Mouse (Mus musculus) CH12.LX (cell line): ENCODE data around the gene Tmem229b.

ENCODE experiments used
- BHLHE40 ChIP-seq: IDR thresholded peaks from 2 replicates; pipeline ENCODE4 v1.6.1; 2011; ENCODE audit warnings: mild to moderate bottlenecking, low read depth, low read length, improper control_type of control experiment
- CTCF ChIP-seq, 2 experiments: IDR thresholded peaks in 1 of 2; conservative IDR thresholded peaks in 1 of 2; 2 replicates each; pipeline ENCODE4 v1.5.1; 2011 to 2012; ENCODE audit warnings: low read depth in 2 of 2, low read length in 2 of 2, improper control_type of control experiment in 1 of 2, inconsistent platforms in 1 of 2, mild to moderate bottlenecking in 1 of 2, moderate library complexity in 1 of 2
- ETS1 ChIP-seq: conservative IDR thresholded peaks from 2 replicates; pipeline ENCODE4 v1.6.1; 2012; ENCODE audit warnings: low read depth, mild to moderate bottlenecking, inconsistent platforms, low read length, improper control_type of control experiment, moderate library complexity
- USF2 ChIP-seq: conservative IDR thresholded peaks from 2 replicates; pipeline ENCODE4 v1.6.1; 2011; ENCODE audit warnings: low read depth, low read length, improper control_type of control experiment
- ZKSCAN1 ChIP-seq: IDR thresholded peaks from 2 replicates; pipeline ENCODE4 v1.6.1; 2012; ENCODE audit warnings: low read depth, inconsistent platforms, low read length, improper control_type of control experiment, borderline replicate concordance

GRCm38 (mm10) chr12:79022882-79023281 lies 15.5 kb upstream of the Tmem229b start:
- TF ChIP-seq BHLHE40 (no peak), USF2 (no peak), ETS1 (no peak), ZKSCAN1 (no peak), CTCF (conservative IDR thresholded peaks at IDR 0.05 in 1 of 2, IDR thresholded peaks at IDR 0.05 in 1 of 2; ENCODE audit: low read depth in 2 of 2, low read length in 2 of 2) (peak; percentile 38 to 93; a peak in 3 of 4 replicates)
